Mouse (Mus musculus): Measurements from ENCODE around the gene Mob3c. TPM values are rescaled to one million over a fixed set of nuclear protein-coding genes. Genes with fewer than 3 reads are reported as not detected.

Gene Mob3c
- polyA plus RNA-seq, 1 experiment from 2014 or later, result 4.6 TPM

GRCm38 (mm10) chr4:115820944-115821343 lies 6.9 kb upstream of the Mob3c start:
- no peaks in the 10 kb centered on the region for H3K27me3 ChIP-seq
- no peaks in the 10 kb centered on the region for H3K9me3 ChIP-seq
- 0 out of 2 replicates have a peak, but pooled peaks cover 7% of the 10 kb centered on the region for H3K36me3 ChIP-seq (replicated peaks)
- no peak for ATAC-seq (ENCODE audit: low FRiP score)
- H3K4me1 ChIP-seq, result no peaks in the 10 kb centered on the region
- no peak overlapping the region for H3K4me2 ChIP-seq
- H3K4me3 ChIP-seq (replicated peaks), result no peak overlapping the region
- WGBS, result 74% methylated on average over 3 of the region's 3 CpGs
- H3K9ac ChIP-seq, result no peak overlapping the region
- no peak overlapping the region for H3K27ac ChIP-seq

GRCm38 (mm10) chr4:115821431-115821830 lies 6.5 kb upstream of the Mob3c start:
- Histone ChIP-seq H3K4me1 (no peaks in the 10 kb centered on the region), H3K9ac (no peak overlapping the region), H3K4me2 (no peak overlapping the region), H3K27me3 (0 out of 2 replicates have a peak, but pooled peaks cover 2% of the 10 kb centered on the region), H3K9me3 (no peaks in the 10 kb centered on the region), H3K4me3 (replicated peaks) (no peak overlapping the region), H3K36me3 (replicated peaks) (0 out of 2 replicates have a peak, but pooled peaks cover 7% of the 10 kb centered on the region), H3K27ac (no peak overlapping the region)
- no peak for ATAC-seq (ENCODE audit: low FRiP score)

GRCm38 (mm10) chr4:115821928-115822327 lies 6.0 kb upstream of the Mob3c start:
- Histone ChIP-seq H3K4me2 (no peak overlapping the region), H3K27ac (no peak overlapping the region), H3K36me3 (replicated peaks) (0 out of 2 replicates have a peak, but pooled peaks cover 7% of the 10 kb centered on the region), H3K9me3 (no peaks in the 10 kb centered on the region), H3K9ac (no peak overlapping the region), H3K4me3 (replicated peaks) (no peak overlapping the region), H3K27me3 (peaks cover 7% of the 10 kb centered on the region), H3K4me1 (no peaks in the 10 kb centered on the region)
- ATAC-seq (ENCODE audit: low FRiP score), result no peak
- WGBS, result 80% methylated on average over 3 of the region's 3 CpGs

GRCm38 (mm10) chr4:115824178-115824577 lies 3.7 kb upstream of the Mob3c start:
- H3K9me3 ChIP-seq, result no peaks in the 10 kb centered on the region
- no peak for ATAC-seq (ENCODE audit: low FRiP score)
- H3K27me3 ChIP-seq, result peaks cover 15% of the 10 kb centered on the region
- H3K9ac ChIP-seq, result no peak overlapping the region
- H3K4me1 ChIP-seq, result peaks cover 11% of the 10 kb centered on the region
- H3K27ac ChIP-seq, result no peak overlapping the region
- H3K4me3 ChIP-seq (replicated peaks), result no peak overlapping the region
- WGBS, result 89% methylated on average over 2 of the region's 2 CpGs
- H3K4me2 ChIP-seq, result no peak overlapping the region
- H3K36me3 ChIP-seq (replicated peaks), result 0 out of 2 replicates have a peak, but pooled peaks cover 3% of the 10 kb centered on the region

GRCm38 (mm10) chr4:115825271-115825670 lies 2.6 kb upstream of the Mob3c start:
- Histone ChIP-seq H3K4me1 (peaks cover 11% of the 10 kb centered on the region), H3K27me3 (peaks cover 21% of the 10 kb centered on the region), H3K9ac (no peak overlapping the region), H3K4me2 (no peak overlapping the region), H3K27ac (no peak overlapping the region), H3K36me3 (replicated peaks) (0 out of 2 replicates have a peak, but pooled peaks cover under 1% of the 10 kb centered on the region), H3K4me3 (replicated peaks) (no peak overlapping the region), H3K9me3 (no peaks in the 10 kb centered on the region)
- ATAC-seq (ENCODE audit: low FRiP score), result no peak
- 73% methylated on average over 2 of the region's 2 CpGs for WGBS

GRCm38 (mm10) chr4:115827066-115827465 lies 826 bp upstream of the Mob3c start:
- H3K9ac ChIP-seq, result no peak overlapping the region
- peaks cover 21% of the 10 kb centered on the region for H3K27me3 ChIP-seq
- 0 out of 2 replicates have a peak overlapping the region, but pooled peaks have one; percentile 80 for H3K4me2 ChIP-seq
- no peaks in the 10 kb centered on the region for H3K9me3 ChIP-seq
- 68% methylated on average over 3 of the region's 3 CpGs for WGBS
- ATAC-seq (ENCODE audit: low FRiP score), result no peak
- no peak overlapping the region for H3K27ac ChIP-seq
- no peaks in the 10 kb centered on the region for H3K36me3 ChIP-seq (replicated peaks)
- peaks cover 11% of the 10 kb centered on the region for H3K4me1 ChIP-seq
- H3K4me3 ChIP-seq (replicated peaks), result no peak overlapping the region

- no peak overlapping the region for H3K27ac ChIP-seq
- no peaks in the 10 kb centered on the region for H3K36me3 ChIP-seq (replicated peaks)
- 3% methylated on average over 4 of the region's 4 CpGs for WGBS
- peak overlapping the region; percentile 81 for H3K4me3 ChIP-seq (replicated peaks)
- H3K4me2 ChIP-seq, result peak overlapping the region; percentile 80
- H3K9ac ChIP-seq, result peak overlapping the region; percentile 78
- peaks cover 21% of the 10 kb centered on the region for H3K27me3 ChIP-seq
- H3K9me3 ChIP-seq, result no peaks in the 10 kb centered on the region
- ATAC-seq (ENCODE audit: low FRiP score), result peak; percentile 7; the same call in 1 of the 2 replicates
- H3K4me1 ChIP-seq, result peaks cover 11% of the 10 kb centered on the region
Observed at GRCm38 (mm10) chr4:115827535-115827887, 381 bp upstream of the Mob3c start.

GRCm38 (mm10) chr4:115828572-115828902 lies 645 bp downstream of the Mob3c start:
- peak; percentile 49 for ATAC-seq (ENCODE audit: low FRiP score)
- H3K4me1 ChIP-seq, result peaks cover 11% of the 10 kb centered on the region
- H3K9ac ChIP-seq, result peak overlapping the region; percentile 78
- no peaks in the 10 kb centered on the region for H3K36me3 ChIP-seq (replicated peaks)
- H3K4me3 ChIP-seq (replicated peaks), result peak overlapping the region; percentile 81
- H3K4me2 ChIP-seq, result peak overlapping the region; percentile 80
- WGBS, result 6% methylated on average over 8 of the region's 8 CpGs
- H3K27ac ChIP-seq, result no peak overlapping the region
- peaks cover 21% of the 10 kb centered on the region for H3K27me3 ChIP-seq
- no peaks in the 10 kb centered on the region for H3K9me3 ChIP-seq

GRCm38 (mm10) chr4:115830491-115830890 lies 2.6 kb downstream of the Mob3c start:
- Histone ChIP-seq H3K9me3 (no peaks in the 10 kb centered on the region), H3K4me2 (no peak overlapping the region), H3K9ac (no peak overlapping the region), H3K4me3 (replicated peaks) (no peak overlapping the region), H3K36me3 (replicated peaks) (no peaks in the 10 kb centered on the region), H3K4me1 (peaks cover 11% of the 10 kb centered on the region), H3K27ac (no peak overlapping the region), H3K27me3 (peaks cover 21% of the 10 kb centered on the region)
- WGBS, result 85% methylated on average over 5 of the region's 5 CpGs
- ATAC-seq (ENCODE audit: low FRiP score), result no peak

GRCm38 (mm10) chr4:115831221-115831620 lies 3.3 kb downstream of the Mob3c start:
- Histone ChIP-seq H3K4me2 (no peak overlapping the region), H3K27me3 (peaks cover 21% of the 10 kb centered on the region), H3K4me3 (replicated peaks) (no peak overlapping the region), H3K36me3 (replicated peaks) (no peaks in the 10 kb centered on the region), H3K27ac (no peak overlapping the region), H3K9me3 (no peaks in the 10 kb centered on the region), H3K4me1 (peaks cover 11% of the 10 kb centered on the region), H3K9ac (no peak overlapping the region)
- ATAC-seq (ENCODE audit: low FRiP score), result no peak
- 95% methylated on average over 22 of the region's 22 CpGs for WGBS

GRCm38 (mm10) chr4:115832040-115832439 lies 4.1 kb downstream of the Mob3c start:
- Histone ChIP-seq H3K4me2 (no peak overlapping the region), H3K9ac (no peak overlapping the region), H3K27ac (no peak overlapping the region), H3K9me3 (no peaks in the 10 kb centered on the region), H3K4me3 (replicated peaks) (no peak overlapping the region), H3K4me1 (peaks cover 11% of the 10 kb centered on the region), H3K27me3 (peaks cover 14% of the 10 kb centered on the region), H3K36me3 (replicated peaks) (no peaks in the 10 kb centered on the region)
- no peak for ATAC-seq (ENCODE audit: low FRiP score)
- WGBS, result 63% methylated on average over 2 of the region's 2 CpGs

GRCm38 (mm10) chr4:115835576-115835975 lies 7.7 kb downstream of the Mob3c start:
- no peak for ATAC-seq (ENCODE audit: low FRiP score)
- Histone ChIP-seq H3K27me3 (no peaks in the 10 kb centered on the region), H3K4me3 (replicated peaks) (no peak overlapping the region), H3K27ac (no peak overlapping the region), H3K36me3 (replicated peaks) (no peaks in the 10 kb centered on the region), H3K4me1 (peaks cover 12% of the 10 kb centered on the region), H3K9ac (no peak overlapping the region), H3K4me2 (no peak overlapping the region), H3K9me3 (no peaks in the 10 kb centered on the region)
- WGBS, result 80% methylated on average over 2 of the region's 2 CpGs

GRCm38 (mm10) chr4:115838196-115838595 lies 10.3 kb downstream of the Mob3c start:
- H3K9me3 ChIP-seq, result no peaks in the 10 kb centered on the region
- H3K27me3 ChIP-seq, result no peaks in the 10 kb centered on the region
- peak overlapping the region; percentile 59; the same call in 1 of the 2 replicates for H3K4me3 ChIP-seq (replicated peaks)
- H3K27ac ChIP-seq, result no peak overlapping the region
- ATAC-seq (ENCODE audit: low FRiP score), result no peak
- peaks cover 12% of the 10 kb centered on the region for H3K4me1 ChIP-seq
- H3K9ac ChIP-seq, result no peak overlapping the region
- 61% methylated on average over 4 of the region's 4 CpGs for WGBS
- peak overlapping the region; percentile 74 for H3K4me2 ChIP-seq
- no peaks in the 10 kb centered on the region for H3K36me3 ChIP-seq (replicated peaks)
